Mouse (Mus musculus) T-helper 17 cell (primary cell): ENCODE measurements at regions not wholly inside any gene's neighbourhood (a gene's known extent, or its start where the extent isn't known, plus 50 kb on each side); places are given as distances from the start of the nearest gene placed in this dataset.
"Not testable (repeated sequence)": the region's sequence is repeated elsewhere in the genome, so short reads cannot be mapped to it uniquely, and the experiment has no call there.

Experiments
- in situ Hi-C, 2 experiments: fragments of 300-600 bp; cut with MboI, MseI; formaldehyde crosslinking; loops; 1 replicate in 1 of 2; 2 replicates in 1 of 2; pipeline ENCODE4 v1.15.1; 2025; ENCODE audit warnings: high pct_unique_total_duplicates in 2 of 2

GRCm38 (mm10) chr11:91524019-91524418 lies 53.3 kb downstream of the Kif2b start:
- in situ Hi-C loops: no loop called here

GRCm38 (mm10) chr11:91479236-91479635 lies 98.1 kb downstream of the Kif2b start:
- in situ Hi-C loops: no loop called here

GRCm38 (mm10) chr11:91463578-91464401 lies 113.6 kb downstream of the Kif2b start:
- in situ Hi-C loops: no loop called here

- in situ Hi-C loops: no loop called here
Observed at GRCm38 (mm10) chr11:91461946-91462345, 115.4 kb downstream of the Kif2b start.

GRCm38 (mm10) chr11:91442361-91442760 lies 135.0 kb downstream of the Kif2b start:
- in situ Hi-C loops: no loop called here

GRCm38 (mm10) chr11:91432195-91432594 lies 145.2 kb downstream of the Kif2b start:
- in situ Hi-C loops: no loop called here

GRCm38 (mm10) chr11:91426731-91427130 lies 150.6 kb downstream of the Kif2b start:
- in situ Hi-C loops: no loop called here

GRCm38 (mm10) chr11:91387172-91387571 lies 190.2 kb downstream of the Kif2b start:
- in situ Hi-C loops: no loop called here

GRCm38 (mm10) chr11:91357029-91357428 lies 220.3 kb downstream of the Kif2b start:
- in situ Hi-C loops: no loop called here

- in situ Hi-C loops: no loop called here
Observed at GRCm38 (mm10) chr11:91342629-91343028, 234.7 kb downstream of the Kif2b start.

- in situ Hi-C loops: loop anchor here in 1 of 2 experiments (5.0 kb wide), 1 partner anchor 1411 kb away; no protein-coding TSS in a partner anchor
Observed at GRCm38 (mm10) chr11:91333056-91333455, 244.3 kb downstream of the Kif2b start.

- in situ Hi-C loops: no loop called here
Observed at GRCm38 (mm10) chr11:91327543-91327942, 249.8 kb downstream of the Kif2b start.

- in situ Hi-C loops: no loop called here
Observed at GRCm38 (mm10) chr11:91310212-91310742, 267.1 kb downstream of the Kif2b start.

- in situ Hi-C loops: loop anchor here in 1 of 2 experiments (5.0 kb wide), 1 partner anchor 73 kb away; no protein-coding TSS in a partner anchor
Observed at GRCm38 (mm10) chr11:91289194-91290123, 287.9 kb downstream of the Kif2b start.

GRCm38 (mm10) chr11:91286376-91286775 lies 291.0 kb downstream of the Kif2b start:
- in situ Hi-C loops: loop anchor here in 1 of 2 experiments (5.0 kb wide), 1 partner anchor 76 kb away; no protein-coding TSS in a partner anchor

GRCm38 (mm10) chr11:91262216-91262615 lies 315.1 kb downstream of the Kif2b start:
- in situ Hi-C loops: no loop called here

- in situ Hi-C loops: not testable (repeated sequence)
Observed at GRCm38 (mm10) chr11:91242061-91242460, 335.3 kb downstream of the Kif2b start.

GRCm38 (mm10) chr11:91216158-91216557 lies 361.2 kb downstream of the Kif2b start:
- in situ Hi-C loops: no loop called here

- in situ Hi-C loops: no loop called here
Observed at GRCm38 (mm10) chr11:91213104-91213503, 364.3 kb downstream of the Kif2b start.

- in situ Hi-C loops: no loop called here
Observed at GRCm38 (mm10) chr11:91206470-91206869, 370.9 kb downstream of the Kif2b start.

- in situ Hi-C loops: no loop called here
Observed at GRCm38 (mm10) chr11:91204416-91204815, 372.9 kb downstream of the Kif2b start.

- in situ Hi-C loops: no loop called here
Observed at GRCm38 (mm10) chr11:91196841-91197240, 380.5 kb downstream of the Kif2b start.
